Mouse (Mus musculus): ENCODE measurements around the gene Zswim8.

- TF ChIP-seq CTCF (IDR thresholded peaks at IDR 0.05; ENCODE audit: control insufficient read depth, insufficient read depth, low read length) (no peak), POLR2A (IDR thresholded peaks at IDR 0.05; ENCODE audit: borderline replicate concordance, control insufficient read depth, low read depth, low read length) (no peak)
Observed at GRCm38 (mm10) chr14:20768581-20768980, 61.2 kb downstream of the Zswim8 start.
